Mouse (Mus musculus): ENCODE results near the gene Spata33.

DNA sequence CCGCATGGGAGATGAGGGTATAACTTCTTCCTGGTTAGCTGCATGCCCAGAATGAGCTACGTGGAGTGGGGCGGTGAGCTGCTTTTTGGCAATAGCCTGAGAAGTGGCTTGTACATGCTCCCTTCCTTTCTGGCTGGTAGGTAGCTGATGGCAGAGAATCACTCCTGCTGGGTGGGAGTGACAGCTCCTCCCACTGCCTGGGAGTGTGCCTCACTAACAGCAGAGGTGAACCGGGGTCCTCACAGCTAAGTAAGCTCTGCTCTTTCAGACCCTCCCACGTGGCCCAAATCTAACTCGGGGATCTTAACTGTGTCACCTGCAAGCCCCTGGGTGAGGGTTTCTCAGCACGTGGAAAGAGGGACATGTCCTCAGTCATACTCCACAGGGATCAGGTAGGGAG is 19.9 kb downstream of the Spata33 start:
- TF ChIP-seq GATA1 (IDR thresholded peaks at IDR 0.05; ENCODE audit: low read length): no peak
- TF ChIP-seq TAL1 (IDR thresholded peaks at IDR 0.05; ENCODE audit: low read length): no peak

All from erythroblast, embryonic 14.5 days (primary cell).